Mouse (Mus musculus) urinary bladder, postnatal 4 days (tissue): ENCODE data around the gene Wipf1.

Experiments used
- DNase-seq, 2 experiments: peaks; one replicate each; pipeline ENCODE4 v3.0.0; 2021 to 2022; ENCODE audit warnings: low spot score in 2 of 2

Gene Wipf1

DNA sequence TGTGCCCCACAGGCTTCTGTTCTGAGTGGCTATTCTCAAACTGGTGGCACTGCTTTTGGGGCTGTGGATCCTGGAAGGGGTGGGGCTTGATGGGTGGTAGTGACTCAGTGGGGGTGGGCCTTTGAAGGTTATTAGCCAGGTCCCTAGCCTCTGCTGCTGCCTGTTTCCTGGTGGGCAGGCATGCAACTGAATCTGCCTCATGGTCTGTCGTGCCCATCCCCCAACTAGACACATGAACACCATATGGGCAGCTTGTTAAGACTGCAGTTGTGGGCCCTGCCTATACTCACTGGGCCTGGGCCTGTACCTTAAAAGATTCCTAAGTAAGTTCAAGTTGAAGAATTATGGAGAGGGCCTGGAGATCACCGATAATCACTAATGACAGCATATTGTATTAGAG lies 16.0 kb upstream of the Wipf1 start:
- DNase-seq, result no peak

DNA sequence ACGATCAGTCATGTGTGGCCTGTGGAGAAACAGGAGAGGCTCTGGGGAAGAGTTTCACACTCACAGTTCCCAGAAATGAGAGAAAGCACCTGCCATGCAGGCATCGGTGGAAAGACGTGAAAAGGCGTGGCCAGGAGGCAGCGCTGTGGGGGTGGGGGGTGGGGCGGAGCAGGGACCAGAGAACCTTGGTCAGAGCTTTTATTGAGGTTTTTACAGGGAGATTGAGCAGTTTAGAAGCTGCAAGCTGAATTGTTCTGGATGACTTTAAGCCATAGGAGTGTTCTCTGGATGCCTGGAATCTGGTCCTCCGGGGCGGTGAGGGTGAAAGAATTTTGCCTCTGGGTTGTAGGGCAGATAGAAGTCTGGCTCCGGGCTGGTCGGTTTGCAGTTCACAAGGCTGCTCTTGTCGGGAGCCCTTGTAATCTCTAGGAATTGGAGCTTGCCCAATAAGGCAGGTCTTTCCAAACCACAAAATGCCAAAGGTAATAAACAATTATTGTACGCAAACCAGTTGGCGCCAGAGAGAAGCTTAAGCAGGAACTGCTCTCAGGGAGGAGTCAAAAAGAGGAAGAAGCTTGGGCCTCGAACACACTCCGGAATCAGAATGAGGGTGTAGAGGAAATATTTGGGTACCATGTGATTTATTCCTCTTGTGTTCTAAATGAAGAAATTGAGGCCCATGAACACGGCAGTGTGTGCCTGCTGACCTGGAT lies 11.1 kb upstream of the Wipf1 start:
- no peak for DNase-seq

- DNase-seq, result no peak
These were observed 10.2 kb upstream of the Wipf1 start for GRCm38 (mm10) chr2:73539697-73540096.

DNA sequence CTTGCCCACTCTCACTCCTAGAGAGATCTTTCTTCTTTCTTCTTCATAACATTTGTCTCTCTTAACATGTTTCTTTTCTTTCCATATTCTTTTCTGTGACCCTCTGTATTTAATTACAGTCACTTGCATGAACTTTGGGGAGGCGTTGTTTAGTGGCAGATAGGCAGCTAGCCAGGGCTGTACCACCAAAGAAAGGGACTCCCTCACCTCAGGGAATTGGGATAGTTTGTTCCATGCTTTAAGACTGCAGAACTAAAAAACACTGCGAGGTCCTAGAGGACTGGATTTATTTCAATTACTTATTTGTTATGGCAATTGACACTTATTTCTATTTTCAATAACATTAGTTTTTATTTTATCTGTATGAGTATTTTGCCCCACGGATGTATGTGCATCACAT lies 9.6 kb upstream of the Wipf1 start:
- DNase-seq, result no peak

GRCm38 (mm10) chr2:73538590-73538989 lies 9.1 kb upstream of the Wipf1 start:
- no peak for DNase-seq

- no peak for DNase-seq
These were observed 6.7 kb upstream of the Wipf1 start for GRCm38 (mm10) chr2:73536091-73536783.

DNA sequence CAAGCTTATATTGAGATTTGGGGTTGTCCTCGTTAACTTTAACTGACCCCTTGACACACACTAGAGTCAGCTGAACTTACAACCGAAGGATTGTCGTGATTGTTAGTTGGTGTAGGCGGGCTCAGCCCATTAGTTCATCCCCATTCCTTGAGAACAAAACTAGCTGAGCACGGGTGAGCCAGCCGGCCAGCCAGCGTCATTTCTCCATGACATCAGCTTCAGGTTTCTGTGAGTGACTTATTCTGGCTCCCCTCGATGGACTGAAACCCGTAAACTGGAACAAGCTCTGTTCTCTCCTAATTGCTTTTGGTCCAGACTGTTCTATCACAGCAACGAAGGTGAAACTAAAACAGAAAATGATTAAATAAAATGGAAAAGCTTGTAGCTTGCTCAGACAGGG lies 5.2 kb upstream of the Wipf1 start:
- DNase-seq, result no peak

- DNase-seq, result no peak
These were observed 953 bp upstream of the Wipf1 start for GRCm38 (mm10) chr2:73530487-73530886.

DNA sequence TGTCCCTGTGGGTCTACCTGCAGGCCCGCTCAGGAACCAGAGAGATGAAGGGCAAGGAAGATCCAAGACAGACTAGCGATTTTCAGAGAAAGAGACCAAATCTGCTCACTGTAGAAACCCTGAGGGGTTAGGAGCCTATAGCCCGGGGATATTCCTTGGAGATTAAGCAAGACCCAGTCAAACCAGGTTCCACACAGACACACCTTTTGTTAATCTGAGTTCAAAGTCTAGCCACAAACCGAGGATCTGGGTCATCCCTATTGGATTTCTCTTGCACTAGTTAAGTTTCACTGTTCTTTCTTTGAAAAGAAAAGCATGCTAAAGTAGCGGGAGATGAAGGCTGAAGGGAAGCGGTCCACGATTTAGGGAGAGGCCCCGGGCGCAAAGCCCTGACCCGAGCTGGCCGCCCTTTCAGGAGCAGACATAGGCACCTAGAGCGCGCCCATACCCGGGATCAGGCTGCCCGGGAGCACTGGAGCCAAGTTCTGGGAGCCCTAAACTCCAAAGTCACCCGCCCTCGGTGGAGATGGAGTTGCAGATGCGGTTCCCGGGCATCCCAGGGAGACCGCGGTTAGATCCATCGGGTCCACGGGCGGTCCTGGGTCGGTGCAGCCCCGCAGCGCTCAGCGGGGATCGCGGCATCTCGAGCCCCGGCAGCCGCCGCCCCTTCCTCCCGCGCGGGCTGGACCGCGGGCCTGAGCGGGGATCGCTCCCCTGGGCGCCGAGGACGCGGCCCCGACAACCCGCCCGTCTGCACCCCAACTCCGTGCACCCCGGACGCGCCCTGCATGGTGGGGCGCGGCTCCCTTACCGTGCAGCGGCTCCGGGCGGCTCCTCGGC lies 798 bp downstream of the Wipf1 start:
- DNase-seq, result peak in 1 of 2 experiments; percentile 29

DNA sequence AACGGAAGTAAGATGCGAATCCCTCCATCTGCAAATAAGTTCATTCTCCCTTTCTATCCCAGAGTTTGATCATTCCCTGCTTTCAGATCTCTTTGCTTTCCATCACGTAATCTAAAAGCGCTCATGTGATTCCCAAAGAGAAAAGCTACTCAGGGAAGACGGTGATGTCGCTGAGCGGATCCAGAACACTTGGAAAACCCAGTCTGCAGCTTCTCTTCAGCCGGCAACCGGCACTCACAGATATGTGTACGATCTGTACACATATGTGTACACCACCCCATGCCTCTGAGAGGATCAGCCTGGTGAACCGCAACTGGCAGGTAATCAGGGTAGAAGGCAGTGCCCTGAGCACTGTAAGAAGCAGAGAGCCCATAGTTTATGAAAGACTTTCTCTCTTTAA lies 1.6 kb downstream of the Wipf1 start:
- DNase-seq, result no peak

GRCm38 (mm10) chr2:73526691-73527090 lies 2.8 kb downstream of the Wipf1 start:
- no peak for DNase-seq

DNA sequence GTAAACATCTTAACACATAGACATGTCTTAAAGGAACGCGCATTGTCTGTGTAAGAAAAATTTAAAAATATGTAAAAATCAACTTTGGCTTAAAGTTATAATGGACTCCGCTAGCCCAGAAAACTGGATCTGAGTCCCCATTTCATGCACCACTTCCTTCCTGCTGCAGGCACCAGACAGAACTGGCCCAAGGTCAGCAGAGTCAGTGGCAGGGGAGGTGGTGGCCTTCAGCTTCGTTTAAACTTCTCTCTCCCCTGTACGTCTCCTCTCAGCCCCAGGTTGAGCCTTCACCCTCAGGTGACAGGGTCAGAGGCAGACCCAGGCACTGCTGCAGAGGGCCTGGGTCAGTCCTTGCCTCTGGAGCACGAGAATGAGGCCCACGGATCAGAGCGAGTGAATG lies 6.6 kb downstream of the Wipf1 start:
- no peak for DNase-seq

- DNase-seq, result no peak
These were observed 7.2 kb downstream of the Wipf1 start for GRCm38 (mm10) chr2:73522336-73522735.

GRCm38 (mm10) chr2:73521737-73522136 lies 7.8 kb downstream of the Wipf1 start:
- no peak for DNase-seq

- no peak for DNase-seq
These were observed 10.6 kb downstream of the Wipf1 start for GRCm38 (mm10) chr2:73518966-73519365.

DNA sequence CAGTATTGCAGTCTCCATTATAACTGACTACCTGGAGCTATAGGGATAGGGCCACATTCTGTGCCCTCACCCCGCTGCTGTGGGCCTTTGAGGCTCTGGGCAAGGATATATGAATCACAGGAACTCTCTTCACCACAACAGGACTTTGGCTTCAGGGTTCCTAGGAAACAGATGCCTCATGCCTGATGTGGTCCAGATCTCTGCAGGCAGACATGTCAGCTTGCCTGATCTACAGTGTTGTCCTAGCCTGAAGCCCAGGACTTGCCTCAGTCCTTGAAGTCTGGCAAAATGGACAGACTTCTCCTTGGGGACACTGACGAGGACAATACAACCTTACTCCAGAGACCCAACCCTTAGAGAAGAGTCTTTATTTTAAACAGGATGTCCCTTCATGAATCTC lies 11.2 kb downstream of the Wipf1 start:
- no peak for DNase-seq

- no peak for DNase-seq
These were observed 15.4 kb downstream of the Wipf1 start for GRCm38 (mm10) chr2:73514178-73514577.

DNA sequence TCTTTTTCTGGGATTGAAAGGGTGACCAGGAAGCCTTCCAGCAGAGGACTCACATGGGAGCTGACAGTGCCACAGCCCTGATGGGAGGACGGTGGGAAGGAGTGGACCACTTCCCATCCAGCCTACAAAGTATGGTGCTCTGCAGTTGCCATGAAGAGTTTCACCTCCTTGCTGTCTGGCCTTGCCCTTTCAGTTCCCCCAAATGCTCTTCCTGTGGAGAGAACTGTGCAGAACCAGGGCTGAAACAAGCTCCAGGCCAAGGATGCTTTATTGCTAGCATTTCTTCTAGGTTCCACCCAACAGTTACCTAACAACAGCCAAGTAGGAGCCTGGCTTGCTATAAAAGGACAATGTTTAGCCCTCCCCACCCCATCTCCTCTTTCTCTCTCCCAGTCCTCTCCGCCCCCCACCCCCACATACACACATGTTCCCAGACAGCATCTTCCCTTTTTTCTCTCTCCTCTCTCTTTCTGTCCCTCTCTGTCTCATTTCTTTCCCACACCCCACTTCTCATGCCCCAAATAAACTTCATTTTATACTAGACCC lies 16.3 kb downstream of the Wipf1 start:
- DNase-seq, result no peak

DNA sequence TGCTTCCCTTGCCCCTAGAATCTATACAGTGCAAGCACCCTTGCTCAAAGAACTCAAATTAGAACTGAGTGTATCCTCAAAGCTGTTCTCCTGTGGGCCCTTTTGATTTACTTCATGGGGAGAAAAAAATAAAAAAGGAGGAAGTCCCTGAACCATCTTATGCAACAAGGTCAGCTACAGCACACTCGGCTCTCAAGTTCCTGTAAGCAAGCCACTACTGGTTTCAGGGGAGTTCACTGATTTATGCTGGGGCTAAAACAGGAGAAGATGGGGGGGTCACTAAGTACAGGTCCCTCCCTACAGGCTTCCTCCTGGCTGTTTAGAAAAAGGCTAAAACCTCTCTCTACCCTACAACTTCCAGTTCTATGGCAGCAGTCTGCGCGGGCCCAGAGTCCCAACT lies 17.5 kb downstream of the Wipf1 start:
- DNase-seq, result no peak

GRCm38 (mm10) chr2:73510731-73511360 lies 18.7 kb downstream of the Wipf1 start:
- no peak for DNase-seq

DNA sequence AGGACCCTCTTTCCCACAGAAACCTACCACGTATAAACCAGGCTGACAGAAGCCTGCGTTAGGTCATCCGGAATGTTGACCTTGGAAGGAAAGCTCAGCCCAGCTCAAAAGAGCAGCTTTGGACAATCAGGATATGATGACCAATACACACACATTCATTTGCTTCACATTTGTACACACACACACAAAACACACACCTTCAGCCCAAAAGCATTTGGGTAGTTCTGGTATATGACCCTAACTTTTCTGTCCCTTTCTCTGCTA lies 19.6 kb downstream of the Wipf1 start:
- DNase-seq, result no peak
